Mouse (Mus musculus) kidney, adult 8-10 months (tissue): ENCODE measurements around the gene Suz12.

Experiments
- DNase-seq, 2 experiments: peaks; one replicate each; pipeline ENCODE4 v3.0.0; 2022

Suz12 gene

DNA sequence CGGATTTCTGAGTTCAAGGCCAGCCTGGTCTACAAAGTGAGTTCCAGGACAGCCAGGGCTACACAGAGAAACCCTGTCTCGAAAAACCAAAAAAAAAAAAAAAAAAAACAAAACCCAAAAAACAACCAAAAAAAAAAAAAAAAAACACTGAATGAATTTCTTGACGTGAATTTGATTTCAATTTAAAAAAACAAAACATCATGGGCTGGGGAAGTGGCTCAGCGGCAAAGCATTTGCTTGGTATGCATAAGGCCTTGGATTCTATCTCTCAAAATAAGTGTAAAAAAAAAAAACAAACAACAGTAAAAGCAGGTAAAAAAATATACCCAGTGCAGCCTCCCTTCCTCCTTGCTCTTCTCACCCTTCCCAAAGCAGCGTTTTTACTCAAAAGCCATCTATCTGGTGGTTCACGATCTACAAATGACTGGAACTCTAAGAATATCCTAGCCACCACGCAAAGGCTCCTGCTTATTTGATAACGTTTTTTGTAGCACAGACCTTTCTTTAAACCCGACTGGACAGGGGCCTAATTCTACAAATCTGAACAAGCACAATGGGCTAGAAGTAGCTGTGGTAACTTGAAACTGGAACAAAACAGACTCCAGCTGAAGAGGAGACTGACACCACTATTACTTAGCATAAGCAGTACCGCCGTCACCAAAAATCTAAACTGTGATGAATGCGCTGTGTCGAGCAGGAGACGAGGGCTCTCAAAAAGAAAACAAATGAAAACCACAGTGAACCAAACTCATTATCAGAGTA, 85.1 kb downstream of the Suz12 start:
- DNase-seq: no peak

DNA sequence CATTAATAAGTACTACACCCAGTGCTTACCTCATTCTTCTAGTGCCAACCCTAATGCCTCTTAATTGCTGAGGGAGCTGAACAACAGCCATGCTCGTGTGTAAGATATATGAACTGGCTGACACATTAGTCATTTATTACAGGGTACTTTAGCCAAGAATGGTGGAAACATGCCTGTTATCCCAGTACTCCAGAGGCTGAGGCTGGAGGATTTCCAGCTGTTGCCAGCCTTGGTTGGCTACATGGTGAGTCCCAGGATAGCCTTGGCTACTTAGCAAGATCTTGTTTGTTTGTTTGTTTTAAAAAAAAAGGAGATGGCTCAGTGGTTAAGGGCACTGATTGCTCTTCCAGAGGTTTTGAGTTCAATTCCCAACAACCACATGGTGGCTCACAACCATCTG, 85.9 kb downstream of the Suz12 start:
- DNase-seq: no peak

DNA sequence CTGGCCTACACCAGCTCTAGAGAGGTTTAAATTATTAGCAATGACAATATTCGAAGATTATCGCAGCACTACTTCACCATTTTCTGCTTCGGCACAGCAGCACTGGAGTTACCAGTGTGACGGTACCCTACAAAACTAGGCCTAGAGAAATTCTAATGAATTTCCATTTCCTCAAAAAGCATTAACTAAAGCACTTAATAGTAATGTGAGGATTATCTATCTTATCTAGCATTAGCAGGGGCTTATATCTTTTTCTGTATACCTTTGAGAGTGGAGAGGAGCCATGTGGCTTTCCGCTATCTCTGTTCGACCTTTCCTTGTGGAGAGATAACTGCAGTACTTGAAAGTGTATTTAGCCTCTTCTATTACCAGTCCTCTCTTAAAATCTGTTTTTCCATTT, 86.8 kb downstream of the Suz12 start:
- DNase-seq: no peak

DNA sequence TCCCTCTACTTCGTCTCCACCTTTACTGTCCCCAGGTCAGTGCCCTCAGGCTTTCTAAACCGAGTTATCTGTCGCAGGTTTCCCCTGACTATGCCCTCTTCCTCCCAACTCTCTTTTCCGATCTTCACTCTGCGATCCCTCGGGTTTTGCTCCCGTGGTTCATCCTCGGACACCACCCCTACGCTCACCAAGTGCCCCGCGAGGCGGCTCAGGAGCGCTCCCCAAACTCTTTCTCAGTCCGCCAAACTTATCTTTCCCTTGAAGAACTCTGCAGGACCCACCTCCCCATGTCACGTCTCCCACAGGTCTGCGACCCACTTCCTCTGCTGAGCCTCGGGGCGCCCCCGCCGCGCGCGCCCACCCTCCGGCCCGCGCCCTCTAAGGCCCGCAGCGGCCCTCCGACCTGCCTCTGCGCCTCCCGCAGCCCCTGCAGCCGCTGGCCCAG, 87.5 kb downstream of the Suz12 start:
- peak in 1 of 2 experiments; percentile 21 for DNase-seq

DNA sequence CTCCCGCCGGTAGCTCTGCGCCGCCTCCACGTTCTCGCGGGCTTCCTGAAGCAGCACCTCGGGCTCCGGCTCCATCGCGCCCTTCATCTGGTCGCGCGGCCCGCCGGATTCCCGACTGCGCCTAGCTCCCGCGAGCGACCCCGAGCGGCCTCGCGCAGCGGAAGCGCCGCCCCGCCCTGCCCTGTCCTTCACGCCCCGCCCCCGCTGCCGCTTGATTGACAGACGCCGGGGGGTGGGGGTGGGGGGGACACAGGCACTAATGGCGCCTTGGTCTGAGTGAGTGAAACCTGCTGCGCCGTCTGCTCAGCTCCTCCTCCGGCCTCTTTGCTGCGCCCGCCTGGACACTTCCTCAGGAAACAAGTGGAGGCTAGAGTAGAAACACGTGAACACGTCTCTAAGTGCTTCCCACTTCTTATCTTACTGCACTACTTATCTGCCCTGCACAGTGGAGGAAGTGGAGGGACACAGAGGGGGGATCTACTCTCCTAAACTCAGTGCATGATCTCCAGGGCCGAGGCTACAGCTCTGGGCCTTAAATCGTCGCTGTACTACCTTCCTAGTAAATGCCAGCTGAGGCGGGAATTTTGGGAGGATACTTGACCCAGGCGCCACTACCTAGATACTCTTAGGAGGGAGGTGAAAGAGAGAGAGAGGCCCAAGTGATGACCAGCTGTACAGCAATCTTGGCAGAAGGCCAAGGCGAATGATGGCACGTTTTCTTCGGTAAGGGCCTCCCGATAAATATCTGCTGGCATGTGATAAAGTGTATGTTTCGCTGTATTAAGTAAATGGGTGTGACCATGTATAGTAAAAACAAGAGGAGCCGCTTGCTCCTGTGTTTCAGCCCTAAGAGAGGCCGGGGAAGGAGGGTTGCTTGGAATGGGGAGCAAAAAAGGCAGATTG, 88.2 kb downstream of the Suz12 start, which contains the start of gene Crlf3:
Crlf3 (minus strand) TSS at position 166 of the 903 bp plus-strand sequence.
- DNase-seq: peak; percentile 87 to 94

DNA sequence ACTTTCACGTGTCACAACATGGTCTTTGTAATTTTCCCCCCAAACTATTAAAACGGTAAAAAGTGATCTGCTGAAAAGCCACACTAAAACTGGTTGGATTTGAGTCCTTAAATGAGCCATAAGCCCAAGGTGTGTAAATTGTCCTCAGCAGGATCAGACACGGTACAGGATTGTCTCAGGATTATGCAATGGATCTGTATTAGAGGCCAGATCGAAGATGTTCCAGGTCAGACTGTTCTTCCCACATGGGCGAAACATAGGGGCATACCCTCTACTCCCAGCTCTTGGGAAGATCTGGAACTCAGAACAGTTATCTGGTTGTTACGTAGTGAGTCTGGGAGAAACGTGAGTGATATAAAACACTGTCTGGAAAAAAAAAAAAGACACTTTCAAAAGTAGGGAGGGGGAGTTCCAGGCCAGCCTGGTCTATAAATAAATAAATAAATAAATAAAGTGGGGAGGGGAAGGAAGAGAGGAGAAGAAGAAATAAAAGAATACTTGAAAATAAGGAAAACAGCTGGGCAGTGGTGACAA, 88.9 kb downstream of the Suz12 start:
- DNase-seq: no peak
